7 mouse cellular contexts compared by ENCODE assay signal in genomic region chr7:46640062-46640461, GRCm38 (mm10). TPM values are rescaled to one million over a fixed set of nuclear protein-coding genes. Genes with fewer than 3 reads are reported as not detected.
DNase-seq lines count a peak whose midpoint lies in the region; ATAC-seq and TF ChIP-seq lines count a peak whose summit lies in the region.

No protein-coding gene starts in this region.

- TF ChIP-seq POLR2A in thymus, adult 2 months (IDR thresholded peaks at IDR 0.05; ENCODE audit: control insufficient read depth, extremely low read depth, insufficient read depth, low read length, poor library complexity) = no peak

- peak overlapping the region; percentile 79 for H3K9ac ChIP-seq in forebrain, embryonic 16.5 days (replicated peaks; ENCODE audit: low read depth, low read length)
- H3K9ac ChIP-seq in liver, embryonic 16.5 days (ENCODE audit: low read depth, low read length) = peak overlapping the region; percentile 25; the same call in 1 of the 2 replicates

- ATAC-seq in forebrain, embryonic 16.5 days = peak; percentile 24; the same call in 1 of the 2 replicates
- no peak for ATAC-seq in liver, embryonic 16.5 days (ENCODE audit: low read depth)

- peak overlapping the region; percentile 80 for H3K4me3 ChIP-seq in thymus, adult 2 months (ENCODE audit: control insufficient read depth, insufficient read depth, low read length)
- H3K4me3 ChIP-seq in forebrain, embryonic 16.5 days (replicated peaks; ENCODE audit: low read length) = peak overlapping the region; percentile 78
- H3K4me3 ChIP-seq in liver, embryonic 16.5 days (ENCODE audit: low read depth, low read length) = peak overlapping the region; percentile 65

- no peaks in the 10 kb centered on the region for H3K9me3 ChIP-seq in forebrain, embryonic 16.5 days (ENCODE audit: control insufficient read depth, low read length)
- H3K9me3 ChIP-seq in liver, embryonic 16.5 days (replicated peaks; ENCODE audit: control insufficient read depth, low read length) = no peaks in the 10 kb centered on the region

- H3K27me3 ChIP-seq in thymus, adult 2 months (ENCODE audit: control insufficient read depth, insufficient read depth, low read length) = no peaks in the 10 kb centered on the region
- no peaks in the 10 kb centered on the region for H3K27me3 ChIP-seq in forebrain, embryonic 16.5 days (replicated peaks; ENCODE audit: control insufficient read depth, insufficient read depth, low read length)
- no peaks in the 10 kb centered on the region for H3K27me3 ChIP-seq in liver, embryonic 16.5 days (ENCODE audit: control insufficient read depth, insufficient read depth, low read depth, low read length)

- H3K4me1 ChIP-seq in thymus, adult 2 months (replicated peaks; ENCODE audit: control insufficient read depth, insufficient read depth, low read length) = peaks cover 10% of the 10 kb centered on the region
- H3K4me1 ChIP-seq in forebrain, embryonic 16.5 days (replicated peaks; ENCODE audit: control insufficient read depth, insufficient read depth, low read length) = peaks cover 29% of the 10 kb centered on the region
- H3K4me1 ChIP-seq in liver, embryonic 16.5 days (ENCODE audit: control insufficient read depth, low read depth, low read length) = peaks cover 11% of the 10 kb centered on the region

- no peak for DNase-seq in thymus, adult 2 months
- no peak for DNase-seq in thymus, postnatal 0 days (ENCODE audit: low spot score)
- no peak for DNase-seq in adrenal gland, postnatal 14 days
- no peak for DNase-seq in embryo, embryonic 10 days (ENCODE audit: low spot score)
- no peak for DNase-seq in left cerebral cortex, adult 18-20 months (ENCODE audit: low spot score in 2 of 2)

- peak overlapping the region; percentile 92 for H3K4me2 ChIP-seq in forebrain, embryonic 16.5 days (ENCODE audit: low read length)
- peak overlapping the region; percentile 82 for H3K4me2 ChIP-seq in liver, embryonic 16.5 days (ENCODE audit: low read depth, low read length)

- WGBS in thymus, adult 2 months = 8% methylated on average over 17 of the region's 17 CpGs
- 11% methylated on average over 17 of the region's 17 CpGs for WGBS in forebrain, embryonic 16.5 days
- WGBS in liver, embryonic 16.5 days (ENCODE audit: insufficient replicate concordance) = 16% methylated on average over 17 of the region's 17 CpGs

- no peak overlapping the region for H3K27ac ChIP-seq in thymus, adult 2 months (ENCODE audit: control insufficient read depth, insufficient read depth, low read length)
- H3K27ac ChIP-seq in forebrain, embryonic 16.5 days (ENCODE audit: low read length) = peak overlapping the region; percentile 87
- H3K27ac ChIP-seq in liver, embryonic 16.5 days (ENCODE audit: low read length) = no peak overlapping the region

- H3K36me3 ChIP-seq in thymus, adult 2 months (ENCODE audit: control insufficient read depth, insufficient read depth, low read length) = no peaks in the 10 kb centered on the region
- H3K36me3 ChIP-seq in forebrain, embryonic 16.5 days (ENCODE audit: control insufficient read depth, insufficient read depth) = no peaks in the 10 kb centered on the region
- no peaks in the 10 kb centered on the region for H3K36me3 ChIP-seq in liver, embryonic 16.5 days (ENCODE audit: control insufficient read depth, insufficient read depth)

- no peak for TF ChIP-seq CTCF in thymus, adult 2 months (IDR thresholded peaks at IDR 0.05; ENCODE audit: borderline replicate concordance, control insufficient read depth, extremely low read depth, insufficient read depth, low read length, poor library complexity)

RNA-seq across cellular contexts. Expression of gene Sergef, which starts 0.5 kb away (rescaled TPM):
- polyA plus RNA-seq in thymus, adult 2 months (2012; rRNA removed) = 9.9 and 10.4 TPM in 2 replicates
- 11.0 and 11.1 TPM in 2 replicates for polyA plus RNA-seq in thymus, postnatal 0 days (2015; fragmentation: Nextera tagmentation; extraction: Ambion mirVana)
- 27.2 and 32.6 TPM in 2 replicates for polyA plus RNA-seq in forebrain, embryonic 16.5 days (2015; fragmentation: Nextera tagmentation; extraction: Ambion mirVana)
- 4.8 and 4.9 TPM in 2 replicates for polyA plus RNA-seq in liver, embryonic 16.5 days (2015; fragmentation: Nextera tagmentation; extraction: Ambion mirVana)
- 13.8 and 14.0 TPM in 2 replicates for total RNA-seq in adrenal gland, postnatal 14 days (2021)
- 10 to 100 TPM; 73.6 to 85.6 TPM for total RNA-seq in left cerebral cortex, adult 18-20 months (2021)

RNA-seq across cellular contexts. Expression of gene Tph1, which starts 32.3 kb away (rescaled TPM):
- 0.60 and 0.77 TPM in 2 replicates for polyA plus RNA-seq in thymus, adult 2 months (2012; rRNA removed)
- 3.5 and 4.2 TPM in 2 replicates for polyA plus RNA-seq in thymus, postnatal 0 days (2015; fragmentation: Nextera tagmentation; extraction: Ambion mirVana)
- 0.35 and 0.93 TPM in 2 replicates for polyA plus RNA-seq in forebrain, embryonic 16.5 days (2015; fragmentation: Nextera tagmentation; extraction: Ambion mirVana)
- polyA plus RNA-seq in liver, embryonic 16.5 days (2015; fragmentation: Nextera tagmentation; extraction: Ambion mirVana) = 0.06 TPM in 1 of 2 replicates, not detected in the other
- total RNA-seq in adrenal gland, postnatal 14 days (2021) = 0.26 TPM in 1 of 2 replicates, not detected in the other
- total RNA-seq in left cerebral cortex, adult 18-20 months (2021) = under 1 TPM; 0.16 to 0.21 TPM
